Mouse (Mus musculus) testis, adult 2 months (tissue): ENCODE results near the gene Mllt3. TPM values are rescaled to one million over a fixed set of nuclear protein-coding genes. Genes with fewer than 3 reads are reported as not detected.

Experiments used
- H3K27ac ChIP-seq: fragments of 200-500 bp; 2 replicates; pipeline ENCODE4 v1.5.1; 2012; ENCODE audit warnings: low read depth, low read length; ENCODE audit not compliant: control insufficient read depth, insufficient read depth
- H3K27me3 ChIP-seq: fragments of 200-500 bp; 2 replicates; pipeline ENCODE4 v1.6.1; 2012; ENCODE audit warnings: mild to moderate bottlenecking, low read length, moderate library complexity; ENCODE audit not compliant: control insufficient read depth, insufficient read depth
- H3K36me3 ChIP-seq: fragments of 200-500 bp; 2 replicates; pipeline ENCODE4 v1.6.1; 2012; ENCODE audit warnings: mild to moderate bottlenecking, low read length; ENCODE audit not compliant: control insufficient read depth, insufficient read depth
- H3K4me1 ChIP-seq: fragments of 200-500 bp; 2 replicates; pipeline ENCODE4 v1.6.1; 2012; ENCODE audit warnings: low read length; ENCODE audit not compliant: control insufficient read depth, insufficient read depth
- H3K4me3 ChIP-seq: fragments of 200-500 bp; 2 replicates; pipeline ENCODE4 v1.5.1; 2012; ENCODE audit warnings: low read depth, mild to moderate bottlenecking, low read length, moderate library complexity, mixed read lengths; ENCODE audit not compliant: control insufficient read depth
- CTCF ChIP-seq: fragments of 200-500 bp; IDR thresholded peaks from 2 replicates; pipeline ENCODE4 v1.5.1; 2012; ENCODE audit warnings: low read depth, mild to moderate bottlenecking, inconsistent platforms, low read length, moderate library complexity; ENCODE audit not compliant: control insufficient read depth, insufficient read depth, insufficient replicate concordance
- POLR2A ChIP-seq: fragments of 200-500 bp; IDR thresholded peaks from 2 replicates; pipeline ENCODE4 v1.6.1; 2012; ENCODE audit warnings: low read depth, mild to moderate bottlenecking, inconsistent platforms, low read length, moderate library complexity; ENCODE audit not compliant: control insufficient read depth
- polyA plus RNA-seq: library from polyadenylated mRNA; depleted of rRNA; stranded (reverse); fragments of >200 nt; gene quantifications from 2 replicates; pipeline ENCODE4 v1.2.3, GENCODE M21; 2012

The Mllt3 gene
- polyA plus RNA-seq, 1 experiment, result 8.4 TPM

DNA sequence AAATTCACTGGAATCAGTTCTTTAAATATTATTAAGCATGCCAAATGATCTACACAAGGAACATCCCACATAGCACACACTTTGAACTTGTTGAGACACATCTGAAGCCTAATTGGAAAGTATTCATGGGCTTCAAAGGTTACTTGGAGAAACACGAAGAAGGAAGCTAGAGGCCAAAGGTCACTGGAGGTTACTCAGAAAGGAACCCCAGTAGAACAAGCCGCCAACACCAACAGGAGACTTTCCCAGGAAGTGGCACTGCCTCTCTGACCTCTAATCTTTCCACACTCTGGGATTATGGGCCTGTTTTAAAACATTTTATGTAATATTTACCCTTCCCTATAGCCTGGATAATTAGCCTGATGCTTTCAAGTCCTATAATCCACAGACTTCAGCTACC, 162.6 kb downstream of the Mllt3 start:
- Histone ChIP-seq H3K27ac (no peak overlapping the region), H3K27me3 (no peaks in the 10 kb centered on the region), H3K4me1 (no peaks in the 10 kb centered on the region), H3K4me3 (no peak overlapping the region), H3K36me3 (no peaks in the 10 kb centered on the region)
- no peak for TF ChIP-seq POLR2A
- TF ChIP-seq CTCF, result no peak

DNA sequence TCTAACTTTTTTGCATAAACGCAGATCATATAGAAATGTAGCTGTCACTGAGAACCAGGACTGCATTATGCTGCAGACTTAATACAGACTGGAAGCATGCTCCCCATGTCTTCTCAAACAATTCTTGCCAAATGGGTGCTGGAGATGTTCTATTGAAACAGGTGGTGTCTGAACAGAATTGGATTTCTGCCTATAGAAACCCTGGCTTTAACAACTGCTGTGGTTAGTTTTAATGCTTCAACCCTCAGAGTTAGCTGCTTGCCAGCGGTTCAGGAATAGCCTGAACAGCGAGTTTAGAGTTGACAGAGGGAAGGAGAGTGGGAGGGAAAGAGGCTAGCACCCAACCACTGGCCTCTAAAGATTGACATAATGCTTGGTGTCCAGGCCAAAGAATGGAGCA, 166.6 kb downstream of the Mllt3 start:
- H3K36me3 ChIP-seq, result no peaks in the 10 kb centered on the region
- H3K27ac ChIP-seq, result no peak overlapping the region
- H3K4me3 ChIP-seq, result no peak overlapping the region
- no peaks in the 10 kb centered on the region for H3K4me1 ChIP-seq
- H3K27me3 ChIP-seq, result no peaks in the 10 kb centered on the region
- no peak for TF ChIP-seq CTCF
- TF ChIP-seq POLR2A, result no peak

DNA sequence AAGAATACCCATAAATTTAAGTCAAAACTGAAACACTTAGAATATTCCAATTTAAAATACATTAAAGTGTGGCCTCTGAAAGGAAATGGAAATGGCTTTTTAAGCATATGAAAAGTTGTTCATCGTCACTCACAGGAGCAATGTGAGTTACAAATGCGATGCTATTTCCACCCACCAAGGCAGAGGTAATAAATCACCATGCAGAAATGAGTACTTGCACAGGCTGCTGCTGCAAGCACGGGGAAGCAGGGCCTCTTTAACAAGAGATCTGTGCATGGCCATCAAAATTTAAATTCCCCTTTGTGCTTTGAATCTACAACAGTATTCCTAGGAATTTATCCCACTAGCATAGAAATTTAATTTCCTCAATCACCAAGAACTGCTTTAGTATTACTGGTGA, 167.3 kb downstream of the Mllt3 start:
- no peaks in the 10 kb centered on the region for H3K36me3 ChIP-seq
- no peaks in the 10 kb centered on the region for H3K4me1 ChIP-seq
- no peak overlapping the region for H3K4me3 ChIP-seq
- H3K27ac ChIP-seq, result no peak overlapping the region
- H3K27me3 ChIP-seq, result no peaks in the 10 kb centered on the region
- no peak for TF ChIP-seq POLR2A
- no peak for TF ChIP-seq CTCF

DNA sequence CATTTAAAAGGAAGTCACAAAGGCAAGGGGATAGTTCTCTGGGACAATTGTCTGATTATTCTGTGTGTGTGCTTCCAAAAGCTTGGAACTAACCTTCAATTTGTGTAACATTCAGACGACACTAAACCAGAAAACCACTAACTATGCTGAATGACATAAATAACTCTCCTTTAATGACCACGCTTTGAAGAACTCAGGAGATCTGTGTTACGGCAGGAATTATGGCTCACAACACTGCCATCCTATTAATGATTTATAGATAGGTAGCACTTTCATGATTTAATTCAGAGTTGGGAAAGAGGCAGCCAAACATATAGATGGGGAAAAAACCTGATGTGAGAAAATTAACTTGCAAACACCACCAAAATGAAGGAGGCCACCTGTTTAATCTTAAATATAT, 168.1 kb downstream of the Mllt3 start:
- H3K36me3 ChIP-seq, result no peaks in the 10 kb centered on the region
- TF ChIP-seq CTCF, result no peak
- TF ChIP-seq POLR2A, result no peak
- no peak overlapping the region for H3K27ac ChIP-seq
- H3K4me1 ChIP-seq, result no peaks in the 10 kb centered on the region
- no peak overlapping the region for H3K4me3 ChIP-seq
- H3K27me3 ChIP-seq, result no peaks in the 10 kb centered on the region

DNA sequence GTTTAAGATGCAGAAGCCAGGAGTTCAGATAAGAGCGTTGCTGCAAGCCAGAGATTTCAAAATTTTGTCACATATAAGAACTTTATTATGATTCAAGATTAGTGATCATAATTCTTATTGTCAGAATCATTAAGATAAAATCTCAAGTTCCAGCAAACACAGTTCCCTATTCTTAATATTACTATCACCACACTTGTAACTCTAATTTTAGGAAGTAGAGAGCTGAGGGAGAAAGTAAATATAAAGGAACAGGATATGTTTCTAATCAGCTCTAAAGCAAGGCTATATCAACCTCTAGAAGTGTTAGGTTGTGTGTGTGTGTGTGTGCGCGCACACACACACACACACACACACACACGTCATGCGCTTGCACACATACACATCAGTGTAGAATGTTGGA, 170.0 kb downstream of the Mllt3 start:
- no peak for TF ChIP-seq POLR2A
- TF ChIP-seq CTCF, result no peak
- Histone ChIP-seq H3K4me3 (no peak overlapping the region), H3K27me3 (no peaks in the 10 kb centered on the region), H3K4me1 (no peaks in the 10 kb centered on the region), H3K27ac (no peak overlapping the region), H3K36me3 (no peaks in the 10 kb centered on the region)

DNA sequence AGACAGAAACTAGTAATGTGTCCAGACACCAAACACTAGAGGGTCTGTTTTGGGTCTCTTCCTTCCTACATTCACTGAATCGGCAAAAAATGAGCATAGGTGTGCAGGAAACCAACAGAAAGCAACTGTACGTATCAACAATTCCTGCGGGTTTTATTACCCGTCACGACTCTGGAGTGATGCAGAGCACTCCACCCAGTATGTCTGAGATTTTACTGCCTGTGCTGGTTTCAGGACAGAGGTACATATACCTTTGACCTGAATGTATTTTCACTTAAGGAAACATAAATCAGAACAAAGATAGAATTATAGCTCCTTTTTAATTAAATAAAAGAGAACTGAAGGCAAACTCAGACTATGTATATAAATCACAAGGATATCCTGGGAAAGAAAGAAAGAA, 172.4 kb downstream of the Mllt3 start:
- no peaks in the 10 kb centered on the region for H3K36me3 ChIP-seq
- H3K4me3 ChIP-seq, result no peak overlapping the region
- H3K4me1 ChIP-seq, result no peaks in the 10 kb centered on the region
- H3K27ac ChIP-seq, result no peak overlapping the region
- TF ChIP-seq CTCF, result no peak
- no peak for TF ChIP-seq POLR2A
- H3K27me3 ChIP-seq, result no peaks in the 10 kb centered on the region

DNA sequence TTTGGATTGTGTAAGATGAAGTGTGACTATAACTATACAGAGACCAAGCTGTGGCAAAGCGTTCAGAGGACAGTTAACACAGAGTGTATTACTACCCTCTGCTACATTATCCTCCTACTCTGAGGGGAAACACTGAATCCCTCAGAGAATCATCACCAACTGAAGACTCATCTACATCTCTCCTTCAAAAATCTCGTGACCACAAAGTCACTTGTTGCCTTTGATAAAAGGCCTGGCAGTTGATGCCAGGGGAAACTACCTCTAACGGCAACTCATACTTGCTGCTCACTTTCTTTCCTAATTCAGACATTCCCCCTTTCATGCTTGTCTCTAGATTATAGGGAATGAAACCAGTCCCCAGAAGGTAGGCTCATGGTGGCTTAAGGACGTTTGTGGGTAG, 174.0 kb downstream of the Mllt3 start:
- H3K4me3 ChIP-seq, result no peak overlapping the region
- no peak overlapping the region for H3K27ac ChIP-seq
- TF ChIP-seq POLR2A, result no peak
- no peak for TF ChIP-seq CTCF
- H3K36me3 ChIP-seq, result no peaks in the 10 kb centered on the region
- no peaks in the 10 kb centered on the region for H3K27me3 ChIP-seq
- no peaks in the 10 kb centered on the region for H3K4me1 ChIP-seq

DNA sequence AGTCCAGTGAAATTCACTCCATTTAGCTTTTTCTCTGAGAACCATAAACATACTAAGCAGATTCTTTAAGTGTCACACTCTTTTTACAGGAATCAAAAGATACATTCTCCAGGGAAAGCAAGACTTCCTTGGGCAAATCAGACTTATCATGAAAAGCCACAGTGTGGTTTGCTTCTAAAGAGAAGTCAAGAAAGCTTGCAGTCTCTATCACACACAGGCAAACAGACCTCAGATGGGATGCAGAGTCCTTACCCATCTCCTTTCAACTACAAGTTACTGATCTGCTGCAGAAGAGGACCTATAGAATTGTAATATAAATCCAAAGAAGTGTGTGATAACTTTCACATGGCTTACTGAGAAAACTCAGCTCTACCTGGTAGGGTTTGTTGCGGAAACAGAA, 175.2 kb downstream of the Mllt3 start:
- Histone ChIP-seq H3K27ac (no peak overlapping the region), H3K27me3 (no peaks in the 10 kb centered on the region), H3K4me1 (no peaks in the 10 kb centered on the region), H3K4me3 (no peak overlapping the region), H3K36me3 (no peaks in the 10 kb centered on the region)
- TF ChIP-seq CTCF (no peak), POLR2A (no peak)
